Mouse (Mus musculus): ENCODE results near the gene Muc1. TPM values are rescaled to one million over a fixed set of nuclear protein-coding genes. Genes with fewer than 3 reads are reported as not detected.

Muc1 gene
- total and polyA plus RNA-seq, 3 experiments, result 0.04 to 1.1 TPM; not detected in 1

- Histone ChIP-seq H3K9me3 (replicated peaks; ENCODE audit: insufficient read depth, low read length) (no peaks in the 10 kb centered on the region), H3K27me3 (ENCODE audit: control insufficient read depth in 1 of 2, insufficient read depth in 2 of 2, low read length in 2 of 2) (no peaks in the 10 kb centered on the region), H3K4me1 (ENCODE audit: control insufficient read depth in 1 of 2, insufficient read depth in 2 of 2, low read length in 2 of 2) (peaks cover 15 to 16% of the 10 kb centered on the region in 2 experiments; a peak in 3 of 4 replicates), H3K9ac (ENCODE audit: control insufficient read depth, low read depth, low read length, poor library complexity, severe bottlenecking) (peak within 1 kb of the TSS; percentile 99), H3K4me3 (ENCODE audit: control insufficient read depth in 1 of 2, insufficient read depth in 1 of 2, low read depth in 2 of 2, low read length in 2 of 2) (peak within 1 kb of the TSS; percentile 84 to 89), H3K36me3 (ENCODE audit: control insufficient read depth in 1 of 2, insufficient read depth in 2 of 2, low read length in 2 of 2) (peaks cover 7 to 16% of the 10 kb centered on the region in 2 experiments; a peak in 3 of 4 replicates), H3K27ac (ENCODE audit: control insufficient read depth, low read depth, low read length) (peak within 1 kb of the TSS; percentile 98), H3K79me2 (ENCODE audit: control insufficient read depth, insufficient read depth, low read length, poor library complexity) (peaks cover 17% of the 10 kb centered on the region)
- DNase-seq (ENCODE audit: low read depth, low spot score), result peak; percentile 94
- TF ChIP-seq ZMIZ1 (IDR thresholded peaks at IDR 0.05; ENCODE audit: low read depth, low read length) (no peak), KAT2A (conservative IDR thresholded peaks at IDR 0.05; ENCODE audit: low read depth, low read length) (no peak), GATA1 (IDR thresholded peaks at IDR 0.05; ENCODE audit: low read depth, low read length) (no peak), RCOR1 (IDR thresholded peaks at IDR 0.05; ENCODE audit: low read depth, low read length) (0 out of 2 replicates have a peak, but pooled peaks have one; percentile 13), TCF12 (IDR thresholded peaks at IDR 0.05; ENCODE audit: low read depth, low read length) (peak; percentile 41; the same call in 1 of the 2 replicates), TAL1 (IDR thresholded peaks at IDR 0.05; ENCODE audit: low read length) (no peak), MAZ (IDR thresholded peaks at IDR 0.05; ENCODE audit: low read depth, low read length) (peak; percentile 95), MYC (IDR thresholded peaks at IDR 0.05; ENCODE audit: low read depth, low read length) (peak; percentile 86), ETS1 (IDR thresholded peaks at IDR 0.05; ENCODE audit: low read depth, low read length) (peak; percentile 46; the same call in 1 of the 2 replicates), MYB (IDR thresholded peaks at IDR 0.05; ENCODE audit: low read depth, low read length) (no peak), MEF2A (IDR thresholded peaks at IDR 0.05; ENCODE audit: extremely low read depth, insufficient replicate concordance, low read depth, low read length, poor library complexity, severe bottlenecking) (no peak), E2F4 (IDR thresholded peaks at IDR 0.05; ENCODE audit: borderline replicate concordance, low read depth, low read length) (0 out of 2 replicates have a peak, but pooled peaks have one; percentile 25), SMC3 (IDR thresholded peaks at IDR 0.05; ENCODE audit: low read depth, low read length) (no peak), EP300 (IDR thresholded peaks at IDR 0.05; ENCODE audit: low read depth in 1 of 2, low read length in 2 of 2) (no peak), ZKSCAN1 (IDR thresholded peaks at IDR 0.05; ENCODE audit: low read depth, low read length) (no peak), TBP (IDR thresholded peaks at IDR 0.05; ENCODE audit: low read depth, low read length) (no peak), HCFC1 (IDR thresholded peaks at IDR 0.05; ENCODE audit: low read depth, low read length) (no peak), SIN3A (IDR thresholded peaks at IDR 0.05; ENCODE audit: low read length) (peak; percentile 19; the same call in 1 of the 2 replicates), ZC3H11A (IDR thresholded peaks at IDR 0.05; ENCODE audit: low read depth, low read length) (no peak), CHD2 (IDR thresholded peaks at IDR 0.05; ENCODE audit: low read length) (no peak), NELFE (IDR thresholded peaks at IDR 0.05; ENCODE audit: low read depth, low read length) (no peak; the same call in 1 of the 2 replicates), GABPA (IDR thresholded peaks at IDR 0.05; ENCODE audit: low read depth, low read length) (no peak), BHLHE40 (IDR thresholded peaks at IDR 0.05; ENCODE audit: borderline replicate concordance, low read depth, low read length) (no peak), ELF1 (IDR thresholded peaks at IDR 0.05; ENCODE audit: low read depth, low read length) (no peak), USF1 (IDR thresholded peaks at IDR 0.05; ENCODE audit: low read depth, low read length) (peak; percentile 85), CHD1 (IDR thresholded peaks at IDR 0.05; ENCODE audit: low read depth, low read length) (0 out of 2 replicates have a peak, but pooled peaks have one; percentile 70), USF2 (IDR thresholded peaks at IDR 0.05; ENCODE audit: borderline replicate concordance in 1 of 2, insufficient read depth in 1 of 2, low read depth in 1 of 2, low read length in 2 of 2) (peak in 1 of 2 experiments; percentile 44; a peak in 1 of 4 replicates), UBTF (IDR thresholded peaks at IDR 0.05; ENCODE audit: borderline replicate concordance, insufficient read depth, low read depth, low read length) (no peak), JUND (IDR thresholded peaks at IDR 0.05; ENCODE audit: low read depth, low read length) (no peak), ZNF384 (IDR thresholded peaks at IDR 0.05; ENCODE audit: low read depth, low read length) (no peak), POLR2A (IDR thresholded peaks at IDR 0.05; ENCODE audit: control insufficient read depth in 1 of 2, insufficient read depth in 1 of 2, low read depth in 1 of 2, low read length in 2 of 2, poor library complexity in 1 of 2) (no peak), MAFK (IDR thresholded peaks at IDR 0.05; ENCODE audit: borderline replicate concordance, low read depth, low read length) (no peak), MXI1 (IDR thresholded peaks at IDR 0.05; ENCODE audit: low read depth, low read length) (peak; percentile 82), NRF1 (IDR thresholded peaks at IDR 0.05; ENCODE audit: insufficient read depth, low read depth, low read length, poor library complexity, severe bottlenecking) (peak; percentile 98), RAD21 (IDR thresholded peaks at IDR 0.05; ENCODE audit: low read depth, low read length) (no peak), POLR2AphosphoS5 (IDR thresholded peaks at IDR 0.05; ENCODE audit: borderline replicate concordance, low read depth, low read length) (no peak)
Measured at GRCm38 (mm10) chr3:89245688-89246171, 16.9 kb downstream of the Muc1 start, which contains the start of gene Krtcap2. Gene Krtcap2, plus strand, starts transcription at chr3:89245966.
